Mouse (Mus musculus) intestine, embryonic 15.5 days (tissue): ENCODE measurements around the gene Nfe2. TPM values are rescaled to one million over a fixed set of nuclear protein-coding genes. Genes with fewer than 3 reads are reported as not detected.

Experiments
- ATAC-seq: fragments of 200-750 bp; cut with Nextera tagmentation; 2 replicates; pipeline ENCODE4 v1.8.0; 2017; ENCODE audit warnings: moderate TSS enrichment, moderate library complexity
- H3K27ac ChIP-seq: fragments of 300-500 bp; sonication (generic); 2 replicates; pipeline ENCODE4 v1.5.1; 2015; ENCODE audit warnings: mild to moderate bottlenecking, inconsistent platforms
- H3K27me3 ChIP-seq: fragments of 300-500 bp; sonication (generic); replicated peaks from 2 replicates; pipeline ENCODE4 v1.6.1; 2015; ENCODE audit warnings: inconsistent platforms
- H3K36me3 ChIP-seq: fragments of 300-500 bp; sonication (generic); 2 replicates; pipeline ENCODE4 v1.6.1; 2015; ENCODE audit warnings: inconsistent platforms
- H3K4me1 ChIP-seq: fragments of 300-500 bp; sonication (generic); replicated peaks from 2 replicates; pipeline ENCODE4 v1.6.1; 2015; ENCODE audit warnings: inconsistent platforms
- H3K4me2 ChIP-seq: fragments of 300-500 bp; sonication (generic); replicated peaks from 2 replicates; pipeline ENCODE4 v1.6.1; 2015; ENCODE audit warnings: mild to moderate bottlenecking, inconsistent platforms
- H3K4me3 ChIP-seq: fragments of 300-500 bp; sonication (generic); replicated peaks from 2 replicates; pipeline ENCODE4 v1.5.1; 2015; ENCODE audit warnings: inconsistent platforms
- H3K9ac ChIP-seq: fragments of 300-500 bp; sonication (generic); 2 replicates; pipeline ENCODE4 v1.6.1; 2015; ENCODE audit warnings: inconsistent platforms
- H3K9me3 ChIP-seq: fragments of 300-500 bp; sonication (generic); 2 replicates; pipeline ENCODE4 v1.6.1; 2016; ENCODE audit warnings: inconsistent platforms
- WGBS: fragments of 180-500 bp; shearing (Covaris S2); methylation state at CpG from one replicate; pipeline ENCODE4 v1.1.7; 2015; 5-methylcytosine and 5-hydroxymethylcytosine counted together
- microRNA counts: library from miRNA; unstranded; fragments of <30 nt; microRNA quantifications from one replicate; lab custom pipeline; 2016
- polyA plus RNA-seq: library from polyadenylated mRNA; unstranded; fragments of >200 nt; fragmentation: Nextera tagmentation; extraction: Ambion mirVana; gene quantifications from 2 replicates; pipeline ENCODE4 v1.2.1, GENCODE M21; 2015

Nfe2 gene
- polyA plus RNA-seq, 1 experiment from 2014 or later = 3.5 TPM

DNA sequence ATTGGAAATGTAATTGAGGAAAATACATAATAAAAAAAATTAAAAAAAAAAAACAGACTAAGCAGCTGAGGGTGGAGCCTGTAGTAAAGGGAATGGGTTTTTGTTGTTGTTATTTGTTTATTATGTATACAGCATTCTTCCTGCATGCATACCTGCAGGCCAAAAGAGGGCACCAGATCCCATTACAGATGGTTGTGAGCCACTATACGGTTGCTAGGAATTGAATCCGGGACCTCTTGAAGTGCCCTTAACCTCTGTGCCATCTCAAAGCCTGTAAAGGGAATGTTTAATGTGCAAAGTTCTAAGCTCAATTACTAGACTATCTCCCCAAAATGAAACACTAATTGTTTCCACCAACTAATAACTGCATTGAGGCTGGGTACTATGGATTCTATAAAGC is 34.0 kb downstream of the Nfe2 start:
- Histone ChIP-seq H3K27ac (no peak overlapping the region), H3K27me3 (no peaks in the 10 kb centered on the region), H3K9me3 (no peaks in the 10 kb centered on the region), H3K9ac (no peak overlapping the region), H3K36me3 (no peaks in the 10 kb centered on the region), H3K4me3 (no peak overlapping the region), H3K4me1 (peaks cover 8% of the 10 kb centered on the region), H3K4me2 (no peak overlapping the region)
- no peak for ATAC-seq
- 86% methylated on average over 2 of the region's 2 CpGs for WGBS

GRCm38 (mm10) chr15:103221386-103221785 is 36.8 kb downstream of the Nfe2 start:
- Histone ChIP-seq H3K9me3 (no peaks in the 10 kb centered on the region), H3K4me2 (no peak overlapping the region), H3K4me3 (no peak overlapping the region), H3K9ac (no peak overlapping the region), H3K36me3 (no peaks in the 10 kb centered on the region), H3K27ac (no peak overlapping the region), H3K27me3 (no peaks in the 10 kb centered on the region), H3K4me1 (peaks cover 8% of the 10 kb centered on the region)
- ATAC-seq = no peak
- WGBS = 53% methylated on average over 1 of the region's 1 CpGs

DNA sequence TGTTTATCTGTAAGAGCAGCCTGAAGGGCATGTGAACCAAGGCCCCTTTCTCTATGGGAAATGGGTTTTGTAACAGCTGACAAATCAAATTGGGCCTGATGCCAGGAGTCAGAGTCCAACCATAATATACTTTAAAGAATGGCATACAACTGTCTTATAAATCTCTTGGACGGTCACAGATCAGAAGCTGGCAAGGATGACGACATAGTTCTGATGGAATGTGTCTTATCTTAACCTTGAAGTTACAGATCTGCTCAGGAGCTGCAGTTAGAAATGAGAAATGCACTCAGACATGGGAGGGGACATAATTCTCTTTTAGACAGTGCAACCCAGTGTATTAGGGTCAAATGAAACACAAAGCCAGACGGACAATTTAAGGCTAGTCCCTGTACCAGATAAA is 37.4 kb downstream of the Nfe2 start:
- Histone ChIP-seq H3K9me3 (no peaks in the 10 kb centered on the region), H3K27me3 (no peaks in the 10 kb centered on the region), H3K27ac (no peak overlapping the region), H3K4me1 (peaks cover 13% of the 10 kb centered on the region), H3K4me3 (no peak overlapping the region), H3K9ac (no peak overlapping the region), H3K4me2 (no peak overlapping the region), H3K36me3 (no peaks in the 10 kb centered on the region)
- peak; percentile 85 for ATAC-seq
- 16% methylated on average over 3 of the region's 3 CpGs for WGBS

DNA sequence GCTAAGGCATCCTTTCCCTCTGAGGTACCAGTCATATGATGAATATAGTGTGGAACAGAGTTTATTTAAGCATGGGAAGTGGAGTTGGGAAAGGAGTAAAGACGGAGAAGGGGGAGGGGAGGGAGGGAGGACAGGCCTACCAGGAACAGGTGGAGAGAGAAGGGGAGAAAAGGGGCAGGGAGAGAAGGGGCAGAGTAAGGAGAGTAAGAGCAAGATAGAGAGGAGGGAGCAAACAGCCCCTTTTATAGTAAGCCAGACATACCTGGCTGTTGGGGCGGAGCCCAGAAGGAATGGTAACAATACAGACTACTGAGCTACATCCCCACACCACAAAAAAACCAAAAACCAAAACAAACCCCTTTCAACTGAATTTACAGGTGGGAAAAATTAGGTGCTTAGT is 42.2 kb downstream of the Nfe2 start:
- Histone ChIP-seq H3K9ac (no peak overlapping the region), H3K27ac (peak overlapping the region; percentile 80; the same call in 1 of the 2 replicates), H3K4me2 (peak overlapping the region; percentile 63), H3K4me1 (peaks cover 12% of the 10 kb centered on the region), H3K27me3 (no peaks in the 10 kb centered on the region), H3K9me3 (no peaks in the 10 kb centered on the region), H3K36me3 (peaks cover 9% of the 10 kb centered on the region), H3K4me3 (no peak overlapping the region)
- WGBS = 22% methylated on average over 2 of the region's 2 CpGs
- peak; percentile 4; the same call in 1 of the 2 replicates for ATAC-seq

DNA sequence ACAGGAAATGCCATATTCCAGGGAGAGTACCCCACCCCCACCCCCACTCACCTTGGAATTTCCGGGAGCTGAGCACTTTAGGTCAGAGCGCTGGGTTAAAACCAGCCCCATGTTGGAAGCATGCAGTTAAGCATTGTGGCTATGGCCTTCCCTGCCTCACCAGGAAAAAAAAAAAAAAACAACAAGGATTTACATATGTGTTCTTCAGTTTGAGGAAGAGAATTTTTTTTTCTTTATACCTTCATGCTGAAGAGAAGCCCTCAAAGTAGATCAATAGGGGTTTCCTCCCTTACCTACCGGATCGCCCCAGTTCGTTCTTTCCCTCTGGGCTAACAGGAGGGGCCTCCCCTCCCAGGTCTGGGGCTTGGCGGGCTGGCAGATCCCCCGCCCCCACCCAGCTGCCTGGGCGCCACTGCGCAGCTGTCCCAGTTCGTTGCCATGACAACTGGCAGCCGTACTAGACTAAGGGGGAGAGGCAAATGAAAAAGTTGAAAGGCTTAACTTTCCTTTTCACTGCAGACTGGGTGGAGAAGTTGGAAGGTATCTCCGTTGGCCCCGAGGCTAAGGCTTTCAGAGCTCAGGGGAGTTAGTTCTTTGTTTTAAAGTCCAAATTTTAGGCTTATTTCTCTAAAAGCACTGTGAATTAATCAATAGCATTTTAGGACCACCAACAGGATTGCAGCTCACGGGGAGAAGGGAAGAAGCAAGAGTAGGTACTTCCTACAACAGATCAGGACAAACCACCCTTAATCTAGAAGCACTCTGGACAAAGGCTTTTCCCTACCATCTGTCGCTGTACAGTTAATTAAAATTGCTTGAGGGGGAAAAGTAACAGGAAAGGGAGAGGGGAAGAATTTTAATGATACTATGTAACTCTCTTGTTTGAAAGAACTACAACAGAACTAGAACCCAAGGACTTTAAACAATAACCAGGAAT is 43.0 kb downstream of the Nfe2 start:
- peak; percentile 95 for ATAC-seq
- WGBS = under 1% methylated on average over 15 of the region's 15 CpGs
- peak overlapping the region; percentile 18 for H3K9ac ChIP-seq

DNA sequence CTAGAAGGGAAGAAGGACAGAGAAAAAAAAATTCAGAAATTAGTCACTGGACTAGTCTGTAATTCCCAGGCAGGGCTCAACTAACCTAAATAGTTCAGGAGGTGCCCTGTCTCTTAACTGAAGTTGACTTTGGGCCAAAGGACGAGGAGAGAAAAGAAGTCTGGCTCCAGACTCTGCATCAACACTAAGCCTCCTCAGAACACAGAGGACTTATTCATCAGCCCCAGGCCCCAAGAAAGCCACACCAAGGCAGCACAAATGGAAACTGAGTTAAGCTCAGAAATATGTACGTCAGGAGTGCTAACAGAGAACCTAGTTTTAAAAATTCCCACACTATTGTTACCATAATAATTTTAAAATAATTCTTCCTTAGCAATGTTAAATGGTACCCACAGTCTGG is 44.1 kb downstream of the Nfe2 start:
- H3K9me3 ChIP-seq = no peaks in the 10 kb centered on the region
- no peak for ATAC-seq
- peaks cover 9% of the 10 kb centered on the region for H3K4me1 ChIP-seq
- peak overlapping the region; percentile 54; the same call in 1 of the 2 replicates for H3K27ac ChIP-seq
- peaks cover 19% of the 10 kb centered on the region for H3K36me3 ChIP-seq
- peak overlapping the region; percentile 15; the same call in 1 of the 2 replicates for H3K9ac ChIP-seq
- WGBS = 42% methylated on average over 2 of the region's 2 CpGs
- H3K4me2 ChIP-seq = peak overlapping the region; percentile 36; the same call in 1 of the 2 replicates
- 0 out of 2 replicates have a peak overlapping the region, but pooled peaks have one; percentile 7 for H3K4me3 ChIP-seq
- H3K27me3 ChIP-seq = no peaks in the 10 kb centered on the region

More for the DNA sequence above, 43.0 kb downstream of the Nfe2 start:
- peaks cover 9% of the 10 kb centered on the region for H3K4me1 ChIP-seq
- H3K27ac ChIP-seq = peak overlapping the region; percentile 80
- no peaks in the 10 kb centered on the region for H3K27me3 ChIP-seq
- peaks cover 14% of the 10 kb centered on the region for H3K36me3 ChIP-seq
- peak overlapping the region; percentile 28 for H3K4me3 ChIP-seq
- peak overlapping the region; percentile 63 for H3K4me2 ChIP-seq
- H3K9me3 ChIP-seq = no peaks in the 10 kb centered on the region

DNA sequence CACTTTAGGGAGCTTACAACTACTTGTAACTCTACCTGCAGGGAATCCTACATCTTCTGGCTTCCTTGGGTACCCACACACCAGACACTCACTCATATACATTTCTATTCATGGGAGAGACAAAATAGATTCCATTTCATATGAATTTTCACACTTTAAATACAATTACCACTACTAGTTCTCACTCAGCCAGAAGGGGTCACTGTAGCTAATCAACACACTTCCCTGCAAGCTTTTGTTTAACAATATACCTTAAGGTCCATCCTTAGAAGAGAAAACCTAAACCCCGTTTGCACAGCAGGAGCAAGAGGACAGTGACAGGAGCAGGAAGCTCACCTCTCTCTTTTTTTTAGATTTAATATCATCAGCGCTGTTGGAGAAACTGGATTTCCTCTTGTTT is 53.0 kb downstream of the Nfe2 start:
- Histone ChIP-seq H3K36me3 (peaks cover 18% of the 10 kb centered on the region), H3K27me3 (no peaks in the 10 kb centered on the region), H3K9ac (no peak overlapping the region), H3K4me3 (no peak overlapping the region), H3K27ac (no peak overlapping the region), H3K9me3 (no peaks in the 10 kb centered on the region), H3K4me2 (no peak overlapping the region), H3K4me1 (no peaks in the 10 kb centered on the region)
- 51% methylated on average over 2 of the region's 2 CpGs for WGBS
- no peak for ATAC-seq

GRCm38 (mm10) chr15:103202088-103202793 is 56.0 kb downstream of the Nfe2 start:
- H3K4me2 ChIP-seq = no peak overlapping the region
- no peaks in the 10 kb centered on the region for H3K9me3 ChIP-seq
- H3K27me3 ChIP-seq = no peaks in the 10 kb centered on the region
- H3K4me1 ChIP-seq = no peaks in the 10 kb centered on the region
- peaks cover 16% of the 10 kb centered on the region; the same call in 1 of the 2 replicates for H3K36me3 ChIP-seq
- 29% methylated on average over 6 of the region's 6 CpGs for WGBS
- no peak overlapping the region for H3K9ac ChIP-seq
- ATAC-seq = peak; percentile 47; the same call in 1 of the 2 replicates
- H3K27ac ChIP-seq = no peak overlapping the region
- H3K4me3 ChIP-seq = no peak overlapping the region

MicroRNAs within 50 kb of the gene (microRNA counts, 519-probe panel; counts per million panel counts)
- 3,123 counts per million, percentile 79 among the panel's probes with 10 or more counts for microRNA mmu-miR-148b (lab: Ali Mortazavi, UCI)

Other genes with a start within 250 kb of the Nfe2 start
- 9.5 and 10.6 TPM in 2 replicates for gene Hoxc4, start 239.5 kb downstream of the Nfe2 start, polyA plus RNA-seq
- gene Smug1, start 91.3 kb downstream of the Nfe2 start, polyA plus RNA-seq = 17.8 and 18.2 TPM in 2 replicates
- gene Cbx5, start 18.6 kb downstream of the Nfe2 start, polyA plus RNA-seq = 86.7 and 98.0 TPM in 2 replicates
- gene Hnrnpa1, start 18.0 kb downstream of the Nfe2 start, polyA plus RNA-seq = 652 and 741 TPM in 2 replicates
- gene Copz1, start 14.3 kb upstream of the Nfe2 start, polyA plus RNA-seq = 259 and 262 TPM in 2 replicates
- 0.20 and 0.29 TPM in 2 replicates for gene Gpr84, start 52.2 kb upstream of the Nfe2 start, polyA plus RNA-seq
- 5.6 TPM in 2 replicates for gene Zfp385a, start 81.7 kb upstream of the Nfe2 start, polyA plus RNA-seq
- 44.8 and 45.5 TPM in 2 replicates for gene Itga5, start 108.4 kb upstream of the Nfe2 start, polyA plus RNA-seq
- gene Gtsf1, start 172.1 kb upstream of the Nfe2 start, polyA plus RNA-seq = not detected in 2 replicates
- not detected in 2 replicates for gene Gtsf2, start 190.1 kb upstream of the Nfe2 start, polyA plus RNA-seq
- gene Nckap1l, start 195.4 kb upstream of the Nfe2 start, polyA plus RNA-seq = 3.2 and 3.3 TPM in 2 replicates
- 5.1 and 6.3 TPM in 2 replicates for gene Pde1b, start 244.6 kb upstream of the Nfe2 start, polyA plus RNA-seq